Comparison of ENCODE assay signal across 8 mouse cellular contexts in the genomic region with DNA sequence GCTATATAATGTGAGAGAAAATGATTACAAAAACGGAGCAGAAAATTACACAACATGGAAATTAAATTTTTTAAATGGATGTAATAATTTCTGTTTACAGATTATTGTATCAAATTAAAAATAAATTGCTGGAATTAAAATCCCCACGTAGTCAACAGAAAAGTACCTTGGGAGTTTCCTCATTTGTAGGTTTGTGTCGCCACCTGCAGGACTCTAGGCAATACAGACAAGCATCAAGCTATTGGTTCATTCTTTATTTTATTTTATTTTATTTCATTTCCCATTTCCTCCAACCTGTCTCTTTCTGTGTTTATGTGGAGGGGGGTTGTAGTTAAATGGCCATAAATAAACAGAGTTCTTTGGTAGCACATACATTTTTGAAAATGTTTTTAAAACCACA.
DNase-seq lines count a peak whose midpoint lies in the region; ATAC-seq and TF ChIP-seq lines count a peak whose summit lies in the region.

No protein-coding gene starts in this region.

- no peak overlapping the region for H3K9ac ChIP-seq in lung, embryonic 14.5 days

- no peak for DNase-seq in gastrocnemius, adult 2 months
- DNase-seq in gastrocnemius, adult 18-20 months (ENCODE audit: low spot score) = no peak
- DNase-seq in testis, postnatal 10 days (ENCODE audit: low spot score) = peak; percentile 70
- no peak for DNase-seq in testis, postnatal 14 days (ENCODE audit: low spot score)
- peak; percentile 36 to 46 for DNase-seq in heart, postnatal 14 days
- peak; percentile 85 for DNase-seq in lung, embryonic 14.5 days
- DNase-seq in cerebellum, adult 11-12 months = no peak
- DNase-seq in MN1 (ENCODE audit: low spot score) = no peak

- no peak overlapping the region for H3K4me2 ChIP-seq in lung, embryonic 14.5 days

- no peak overlapping the region for H3K4me3 ChIP-seq in gastrocnemius, adult 2 months
- no peak overlapping the region for H3K4me3 ChIP-seq in lung, embryonic 14.5 days (ENCODE audit: low read depth, low read length)

- no peaks in the 10 kb centered on the region for H3K4me1 ChIP-seq in lung, embryonic 14.5 days (ENCODE audit: insufficient read depth)

- H3K36me3 ChIP-seq in lung, embryonic 14.5 days (ENCODE audit: insufficient read depth) = no peaks in the 10 kb centered on the region

- intact Hi-C loops in gastrocnemius, adult 2 months (cut with DNase I) = no loop called here
- intact Hi-C loops in heart, postnatal 14 days (cut with DNase I) = loop anchor here (2.0 to 10.0 kb wide), 2 partner anchors 282 to 1784 kb away; partner anchors contain the start of gene Nr2f2

- TF ChIP-seq CTCF in gastrocnemius, adult 2 months (IDR thresholded peaks at IDR 0.05) = peak; percentile 65
- TF ChIP-seq CTCF in lung, embryonic 14.5 days (IDR thresholded peaks at IDR 0.05; ENCODE audit: low read depth) = peak; percentile 67

- 17% methylated on average over 3 of the region's 3 CpGs for WGBS in lung, embryonic 14.5 days

- no peaks in the 10 kb centered on the region for H3K27me3 ChIP-seq in lung, embryonic 14.5 days (ENCODE audit: insufficient read depth, low read length)

- ATAC-seq in lung, embryonic 14.5 days (ENCODE audit: insufficient read depth) = no peak

- no peak overlapping the region for H3K27ac ChIP-seq in gastrocnemius, adult 2 months
- no peak overlapping the region for H3K27ac ChIP-seq in lung, embryonic 14.5 days (ENCODE audit: low read depth)

- no peaks in the 10 kb centered on the region for H3K9me3 ChIP-seq in lung, embryonic 14.5 days (ENCODE audit: low read depth, low read length)

Comparison
In these comparisons a context has a peak if more than half of its experiments do, and no peak if none do; other contexts are left out.
1. DNase-seq: peak in testis, postnatal 10 days (single experiment), heart, postnatal 14 days (2 of 2) and lung, embryonic 14.5 days (single experiment); none in gastrocnemius, adult 2 months (single experiment), gastrocnemius, adult 18-20 months (single experiment), testis, postnatal 14 days (single experiment), cerebellum, adult 11-12 months (single experiment) and MN1 (single experiment).